Mouse (Mus musculus) adrenal gland, adult 18-20 months (tissue): Measurements from ENCODE around the gene Ms4a7. TPM values are rescaled to one million over a fixed set of nuclear protein-coding genes. Genes with fewer than 3 reads are reported as not detected.
"Not testable (repeated sequence)": the region's sequence is repeated elsewhere in the genome, so short reads cannot be mapped to it uniquely, and the experiment has no call there.

ENCODE experiments used
- DNase-seq, 2 experiments: peaks; one replicate each; pipeline ENCODE4 v3.0.0; 2021 to 2022; ENCODE audit warnings: low spot score in 2 of 2
- long read RNA-seq, 2 experiments: library from polyadenylated mRNA; stranded (forward); transcript quantifications; one replicate each; pipeline ENCODE4 v2.0.0; 2021
- total RNA-seq, 2 experiments: library from RNA; stranded (reverse); gene quantifications; 1 replicate in 1 of 2; 2 replicates in 1 of 2; pipeline ENCODE4 v1.2.3; 2021

The Ms4a7 gene
- total RNA-seq: 1 to 10 TPM; 1.3 to 6.4 TPM
- long read RNA-seq, experiment 1, partial matches to known transcripts: 1 of 2 reads
- long read RNA-seq, experiment 1, other reads (novel, unspliced or antisense): 0 of 2 reads
- long read RNA-seq, experiment 2, partial matches to known transcripts: 0 of 1 reads
- long read RNA-seq, experiment 2, other reads (novel, unspliced or antisense): 0 of 1 reads

- no peak for DNase-seq
Measured at GRCm38 (mm10) chr19:11335932-11336331, at the start of gene Ms4a7. Gene Ms4a7 (minus strand): TSS chr19:11336146.

DNA sequence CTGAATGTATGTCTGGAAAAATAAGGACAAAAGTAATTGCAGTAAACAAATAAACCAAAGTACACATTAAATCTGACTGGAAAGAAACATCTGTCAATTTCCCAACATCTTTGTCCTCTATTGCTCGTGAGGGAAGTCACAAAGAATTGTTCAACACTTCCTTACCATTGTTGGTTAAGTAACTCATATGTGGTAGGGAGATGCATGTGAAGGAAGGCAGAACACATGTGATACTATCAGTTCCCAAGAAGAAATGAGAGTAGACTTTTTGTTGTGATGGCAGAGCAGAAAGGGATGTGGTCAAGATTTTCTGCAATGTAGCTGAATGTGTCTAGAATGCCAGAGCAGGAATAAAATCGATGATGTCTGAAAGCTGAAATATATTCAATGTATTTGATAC is 40.5 kb upstream of the Ms4a7 start:
- no peak for DNase-seq

DNA sequence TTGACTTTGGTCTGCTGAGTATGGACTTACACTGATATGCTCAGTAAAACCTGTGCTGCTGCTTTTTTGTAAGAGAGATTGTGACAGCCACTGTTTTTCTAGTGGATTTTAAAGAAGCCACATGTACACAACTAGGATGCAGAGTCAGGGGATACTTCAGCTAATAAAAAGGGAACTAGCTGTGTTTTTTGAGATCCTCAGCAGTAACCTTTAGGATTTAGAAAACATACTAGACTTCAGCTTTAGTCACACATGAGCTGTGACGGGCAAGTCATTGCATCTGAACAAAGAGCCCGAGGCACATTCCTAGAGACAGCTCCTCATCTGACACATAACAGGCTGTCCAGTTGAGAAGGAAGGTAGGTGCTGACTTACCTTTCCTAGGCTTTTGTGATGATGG is 39.3 kb upstream of the Ms4a7 start, which contains the start of gene Ms4a4a:
Ms4a4a (plus strand) TSS at position 251 of the 400 bp plus-strand sequence.
- DNase-seq: no peak

GRCm38 (mm10) chr19:11371181-11371580 is 35.2 kb upstream of the Ms4a7 start:
- DNase-seq: no peak

DNA sequence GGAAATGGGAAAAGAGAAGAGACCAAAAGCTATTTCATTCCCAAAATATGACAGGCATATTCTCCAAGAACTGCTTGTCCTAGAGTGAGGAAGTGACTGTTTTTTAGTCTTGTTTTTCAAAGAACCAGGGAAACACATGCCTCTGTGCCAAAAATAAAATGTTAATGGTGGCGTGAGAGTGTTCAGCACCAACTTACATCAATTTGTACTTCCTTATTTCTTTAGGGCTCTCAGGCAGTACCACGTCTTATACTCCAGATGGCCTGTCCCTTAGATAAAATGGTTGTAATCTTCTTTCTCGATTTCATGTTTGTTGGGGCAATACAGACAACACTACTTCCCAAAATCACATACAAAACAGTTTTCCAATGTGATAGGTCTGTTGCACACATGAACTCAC is 32.4 kb upstream of the Ms4a7 start:
- no peak for DNase-seq

- DNase-seq: no peak
Measured at GRCm38 (mm10) chr19:11362002-11362401, 26.1 kb upstream of the Ms4a7 start.

- no peak for DNase-seq
Measured at GRCm38 (mm10) chr19:11360106-11360505, 24.2 kb upstream of the Ms4a7 start.

DNA sequence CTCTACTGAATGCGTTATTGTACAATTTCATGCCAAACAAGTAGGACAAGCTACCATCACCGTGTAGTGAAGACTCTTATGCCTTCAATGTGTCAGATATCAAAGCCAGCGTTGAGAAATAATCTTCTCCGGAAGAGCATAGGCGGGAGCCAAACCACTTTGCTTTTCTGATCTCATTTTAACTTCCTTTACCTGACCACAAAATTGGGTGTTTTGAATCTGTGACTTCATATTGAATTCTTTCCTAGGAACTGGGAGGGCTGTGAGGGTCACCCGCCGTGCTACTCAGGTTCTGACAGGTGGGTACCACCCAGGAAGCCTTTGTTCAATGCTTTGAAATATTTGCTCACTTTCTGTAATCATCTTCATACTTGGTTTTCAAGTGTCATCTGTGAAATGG is 19.8 kb upstream of the Ms4a7 start:
- DNase-seq: no peak

DNA sequence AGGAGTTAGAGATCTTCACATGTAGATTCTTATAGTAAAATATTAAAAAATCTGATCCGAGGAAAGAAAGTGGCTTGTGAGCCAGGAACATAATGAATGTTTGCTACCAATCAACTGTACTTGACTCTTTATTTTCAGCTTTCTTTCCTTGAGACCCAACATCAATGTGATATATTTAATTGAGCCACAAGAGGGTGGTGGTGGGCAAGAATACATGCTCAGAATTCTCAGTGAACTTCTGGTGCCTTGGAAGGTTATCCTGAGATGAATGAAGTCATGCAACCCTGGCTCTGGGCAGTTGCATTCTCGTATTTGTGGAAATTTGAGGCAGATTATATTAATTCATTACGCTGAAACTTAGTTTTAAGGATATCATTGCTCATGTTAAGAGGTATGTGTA is 15.9 kb upstream of the Ms4a7 start:
- DNase-seq: no peak

DNA sequence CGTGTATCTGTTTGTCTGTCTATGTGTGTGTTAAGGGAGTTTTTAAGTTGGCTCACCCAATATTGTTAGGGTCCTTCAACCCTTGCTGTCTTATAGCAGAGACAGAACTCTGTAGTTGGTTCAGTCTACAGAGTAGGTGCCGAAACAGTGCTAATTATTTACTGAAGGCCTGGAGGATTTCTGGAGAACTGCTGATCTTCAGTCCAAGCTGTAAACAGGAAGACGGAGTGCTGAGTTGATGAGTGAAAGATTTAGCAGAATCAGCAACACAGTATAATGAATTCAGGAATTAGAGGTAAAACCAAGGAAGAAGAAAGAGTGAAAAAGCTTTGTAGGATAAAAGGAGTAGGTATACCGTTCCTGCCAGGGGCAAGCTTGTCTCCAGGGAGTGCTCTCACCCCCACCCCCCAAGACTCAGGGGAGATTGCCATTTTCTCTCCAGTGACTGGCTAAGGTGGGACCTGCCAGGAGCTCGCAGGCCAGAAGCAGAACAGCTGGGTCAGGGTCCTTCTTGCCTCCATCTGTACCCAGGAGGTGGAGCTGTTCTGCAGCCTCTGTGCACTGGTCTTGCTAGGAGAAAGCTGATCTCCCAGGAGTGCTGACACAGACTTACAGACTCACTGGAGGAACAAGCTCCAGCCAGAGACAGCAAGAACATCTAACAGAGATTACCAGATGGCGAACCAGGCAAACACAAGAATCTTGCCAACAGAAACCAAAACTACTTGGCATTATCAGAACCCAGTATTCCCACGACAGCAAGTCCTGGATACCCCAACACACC is 13.9 kb upstream of the Ms4a7 start:
- DNase-seq: no peak

DNA sequence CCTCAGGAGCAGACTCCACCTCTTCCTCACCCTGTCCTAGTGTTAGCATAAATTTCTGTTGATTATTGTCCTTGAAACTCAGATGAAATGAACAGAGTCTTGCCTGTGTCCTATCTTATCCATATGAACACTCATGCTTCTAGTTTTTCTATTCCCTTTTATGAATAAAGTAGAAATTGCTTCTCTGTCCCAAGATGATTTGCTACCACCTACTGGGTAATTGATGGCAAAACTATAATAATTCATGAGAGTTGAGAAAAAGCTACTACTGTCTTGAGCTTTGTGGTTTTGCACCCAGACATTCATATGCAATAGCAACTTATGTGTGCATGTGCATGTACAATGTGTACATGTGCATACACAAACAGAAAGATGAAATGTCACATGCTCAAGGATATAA is 8.0 kb upstream of the Ms4a7 start:
- DNase-seq: no peak

DNA sequence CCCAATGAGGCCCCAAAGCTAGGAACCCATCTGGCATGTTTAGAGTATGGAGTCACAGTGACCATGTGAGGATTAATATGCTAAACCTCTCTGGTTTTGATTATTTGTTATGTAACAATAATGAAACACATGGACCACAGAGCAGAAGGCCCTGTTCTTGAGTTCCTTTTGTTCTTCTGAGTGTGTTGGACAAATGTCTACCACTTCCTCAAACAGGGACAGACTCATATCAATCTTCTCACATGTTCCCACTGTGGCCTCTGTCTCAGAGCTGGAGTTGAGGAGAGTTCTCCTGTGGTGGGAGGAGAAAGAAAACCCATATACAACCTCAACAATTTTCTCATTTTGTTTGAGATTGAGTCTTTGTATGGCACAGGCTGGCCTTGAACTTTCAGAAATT is 7.2 kb upstream of the Ms4a7 start:
- no peak for DNase-seq

- DNase-seq: no peak
Measured at GRCm38 (mm10) chr19:11321123-11321522, 14.8 kb downstream of the Ms4a7 start.

DNA sequence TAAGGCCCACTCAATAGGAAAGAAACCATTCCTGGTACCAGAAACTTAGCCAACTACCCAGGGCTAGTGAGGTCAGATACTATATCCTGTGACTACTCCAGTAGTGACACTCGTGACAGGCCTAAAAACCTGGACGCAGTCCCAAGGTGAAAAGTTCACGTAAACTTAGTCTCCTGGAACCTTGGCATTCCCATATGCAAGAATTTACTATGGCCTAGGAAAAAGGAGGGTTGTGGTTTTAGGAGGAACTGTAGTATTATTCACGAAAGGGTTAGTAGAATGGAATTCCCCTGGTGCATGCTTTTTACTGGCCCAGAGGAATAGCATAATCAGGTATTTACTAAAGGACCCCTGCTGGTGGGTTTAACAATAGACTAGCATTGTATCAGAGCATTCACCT is 19.2 kb downstream of the Ms4a7 start:
- no peak for DNase-seq

DNA sequence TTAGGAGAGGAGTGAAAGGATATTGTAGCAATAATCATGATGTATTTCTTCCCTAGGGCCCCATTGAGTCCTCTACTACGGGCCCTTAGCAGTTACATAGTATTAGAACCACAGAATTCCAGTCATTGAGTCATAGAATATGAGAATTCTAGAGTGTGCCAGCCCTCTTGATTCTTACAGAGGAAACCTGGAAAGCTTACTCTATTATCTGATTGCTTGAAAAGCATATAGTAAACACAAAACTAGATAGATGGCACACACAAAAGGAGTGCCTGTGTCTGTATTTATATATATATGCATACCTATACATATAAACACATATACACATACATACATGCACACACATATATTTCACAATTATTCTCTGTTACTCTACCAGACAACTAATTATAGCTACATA is 21.6 kb downstream of the Ms4a7 start, which contains the start of gene Ms4a14:
Ms4a14 (minus strand) TSS at position 101 of the 400 bp plus-strand sequence.
- no peak for DNase-seq

- DNase-seq: no peak
Measured at GRCm38 (mm10) chr19:11308888-11309287, 27.1 kb downstream of the Ms4a7 start.

- DNase-seq: not testable (repeated sequence)
Measured at GRCm38 (mm10) chr19:11299529-11299928, 36.4 kb downstream of the Ms4a7 start.

GRCm38 (mm10) chr19:11298939-11299338 is 37.0 kb downstream of the Ms4a7 start:
- no peak for DNase-seq

- not testable (repeated sequence) for DNase-seq
Measured at GRCm38 (mm10) chr19:11293616-11294015, 42.3 kb downstream of the Ms4a7 start.

- DNase-seq: peak in 1 of 2 experiments; percentile 5
Measured at GRCm38 (mm10) chr19:11292990-11293389, 43.0 kb downstream of the Ms4a7 start.

- DNase-seq: no peak
Measured at GRCm38 (mm10) chr19:11283773-11284172, 52.2 kb downstream of the Ms4a7 start, which contains the start of gene Ms4a5. Gene Ms4a5 (minus strand): TSS chr19:11283873.

- DNase-seq: no peak
Measured at GRCm38 (mm10) chr19:11280223-11280622, 55.7 kb downstream of the Ms4a7 start.

GRCm38 (mm10) chr19:11276431-11276830 is 59.5 kb downstream of the Ms4a7 start:
- DNase-seq: no peak
